In genomic region chr8:57610706-57611418, GRCm38 (mm10) we compare ENCODE assay signal across 7 mouse cellular contexts. TPM values are rescaled to one million over a fixed set of nuclear protein-coding genes. Genes with fewer than 3 reads are reported as not detected.
DNase-seq lines count a peak whose midpoint lies in the region; ATAC-seq and TF ChIP-seq lines count a peak whose summit lies in the region.

No protein-coding gene starts in this region.

- no peaks in the 10 kb centered on the region for H3K9me3 ChIP-seq in MEL (replicated peaks; ENCODE audit: insufficient read depth, low read length)

- TF ChIP-seq RAD21 in MEL (IDR thresholded peaks at IDR 0.05; ENCODE audit: low read depth, low read length), result no peak

- 0 out of 4 replicates have a peak, but pooled peaks have one; percentile 9 to 11 for TF ChIP-seq EP300 in MEL (IDR thresholded peaks at IDR 0.05; ENCODE audit: low read depth in 1 of 2, low read length in 2 of 2)

- H3K27me3 ChIP-seq in MEL (ENCODE audit: control insufficient read depth in 1 of 2, insufficient read depth in 2 of 2, low read length in 2 of 2), result no peaks in the 10 kb centered on the region

- no peak overlapping the region for H3K9ac ChIP-seq in MEL (ENCODE audit: control insufficient read depth, low read depth, low read length, poor library complexity, severe bottlenecking)

- no peak overlapping the region for H3K27ac ChIP-seq in MEL (ENCODE audit: control insufficient read depth, low read depth, low read length)

- peaks cover 0 to 23% of the 10 kb centered on the region in 2 experiments; a peak in 2 of 4 replicates for H3K36me3 ChIP-seq in MEL (ENCODE audit: control insufficient read depth in 1 of 2, insufficient read depth in 2 of 2, low read length in 2 of 2)

- peaks cover 3 to 18% of the 10 kb centered on the region in 2 experiments for H3K4me1 ChIP-seq in MEL (ENCODE audit: control insufficient read depth in 1 of 2, insufficient read depth in 2 of 2, low read length in 2 of 2)

- DNase-seq in 3134 (ENCODE audit: extremely low read depth, insufficient read length, low spot score) (peak; percentile 53), MEL (ENCODE audit: low read depth, low spot score) (peak; percentile 71)
- peak; percentile 66 to 79 for DNase-seq in cerebellum, postnatal 25 days
- DNase-seq in heart, postnatal 36 days, result peak; percentile 26 to 32
- peak; percentile 74 for DNase-seq in left cerebral cortex, postnatal 4 days
- peak; percentile 16 for DNase-seq in urinary bladder, postnatal 25 days (ENCODE audit: low spot score)

- no peak overlapping the region for H3K4me3 ChIP-seq in MEL (ENCODE audit: control insufficient read depth in 1 of 2, insufficient read depth in 1 of 2, low read depth in 2 of 2, low read length in 2 of 2)

- intact Hi-C loops in heart, postnatal 36 days (cut with DNase I), result loop anchor here (5.0 kb wide), 1 partner anchor 41 kb away; the partner anchor contains the start of gene Galnt7
- intact Hi-C loops in left cerebral cortex, postnatal 4 days (cut with DNase I), result no loop called here

- TF ChIP-seq POLR2A in MEL (IDR thresholded peaks at IDR 0.05; ENCODE audit: control insufficient read depth in 1 of 2, insufficient read depth in 1 of 2, low read depth in 1 of 2, low read length in 2 of 2, poor library complexity in 1 of 2), result no peak

- 0 out of 2 replicates have a peak, but pooled peaks cover 2% of the 10 kb centered on the region for H3K79me2 ChIP-seq in MEL (ENCODE audit: control insufficient read depth, insufficient read depth, low read length, poor library complexity)

- ATAC-seq in activated CD4-positive, CD25-positive, alpha-beta regulatory T cell, adult 4 months, result no peak

- no peak for TF ChIP-seq CTCF in MEL (IDR thresholded peaks at IDR 0.05 in 2 of 3, conservative IDR thresholded peaks at IDR 0.05 in 1 of 3; ENCODE audit: control insufficient read depth in 1 of 3, insufficient read depth in 1 of 3, low read depth in 2 of 3, low read length in 3 of 3, poor library complexity in 1 of 3, severe bottlenecking in 1 of 3)

TF ChIP-seq in MEL, 35 proteins besides CTCF, POLR2A, EP300 and RAD21:
- TF ChIP-seq HCFC1 (IDR thresholded peaks at IDR 0.05; ENCODE audit: low read depth, low read length) (no peak), TAL1 (IDR thresholded peaks at IDR 0.05; ENCODE audit: low read length) (peak; percentile 12; the same call in 1 of the 2 replicates)
TF ChIP-seq in MEL: peak in this region for 1.

RNA-seq across cellular contexts. Expression of gene Galnt7, which starts 42.0 kb away (rescaled TPM):
- total RNA-seq in MEL (2012; rRNA removed), result 11.1 TPM in 2 replicates
- 100 to 1,000 TPM in 1 of 2 experiments, 10 to 100 TPM in 1; 18.5 to 138 TPM for polyA plus RNA-seq in MEL (2012; ENCODE audit: insufficient read depth in 1 of 2, insufficient read length in 2 of 2, low read depth in 1 of 2, low replicate concordance in 2 of 2, missing spikeins in 1 of 2)
- total RNA-seq in heart, postnatal 36 days (2021), result 1 to 10 TPM; 3.9 to 5.9 TPM
- 10 to 100 TPM; 10.9 to 13.0 TPM for total RNA-seq in left cerebral cortex, postnatal 4 days (2021)
- 10 to 100 TPM; 24.7 to 25.9 TPM for polyA plus RNA-seq in activated CD4-positive, CD25-positive, alpha-beta regulatory T cell, adult 4 months (2017; shearing (Covaris generic))

Comparison
In these comparisons a context has a peak if more than half of its experiments do, and no peak if none do; other contexts are left out.
1. DNase-seq: peak in every context shown above with its lines; median percentile 74 in left cerebral cortex, postnatal 4 days; 72 in cerebellum, postnatal 25 days; 71 in MEL; 53 in 3134; 29 in heart, postnatal 36 days; 16 in urinary bladder, postnatal 25 days.